Mouse (Mus musculus) erythroblast, embryonic 14.5 days (primary cell): ENCODE measurements around the gene Pi4k2b.

Experiments used
- GATA1 ChIP-seq: IDR thresholded peaks from 2 replicates; pipeline ENCODE4 v1.6.1; 2012; ENCODE audit warnings: low read length, inconsistent platforms, mixed read lengths
- TAL1 ChIP-seq: IDR thresholded peaks from 3 replicates; pipeline ENCODE4 v1.6.1; 2012; ENCODE audit warnings: low read length, inconsistent platforms, mixed read lengths

- TF ChIP-seq TAL1, result peak; percentile 86
- peak; percentile 86 for TF ChIP-seq GATA1
These were observed 28.7 kb upstream of the Pi4k2b start for GRCm38 (mm10) chr5:52712704-52713103.
